Mouse (Mus musculus): Measurements from ENCODE around the gene H2al3. TPM values are rescaled to one million over a fixed set of nuclear protein-coding genes. Genes with fewer than 3 reads are reported as not detected.

H2al3 gene
- polyA plus RNA-seq (2014; fragmentation: Nextera tagmentation; extraction: Ambion mirVana): not detected in 2 replicates

DNA sequence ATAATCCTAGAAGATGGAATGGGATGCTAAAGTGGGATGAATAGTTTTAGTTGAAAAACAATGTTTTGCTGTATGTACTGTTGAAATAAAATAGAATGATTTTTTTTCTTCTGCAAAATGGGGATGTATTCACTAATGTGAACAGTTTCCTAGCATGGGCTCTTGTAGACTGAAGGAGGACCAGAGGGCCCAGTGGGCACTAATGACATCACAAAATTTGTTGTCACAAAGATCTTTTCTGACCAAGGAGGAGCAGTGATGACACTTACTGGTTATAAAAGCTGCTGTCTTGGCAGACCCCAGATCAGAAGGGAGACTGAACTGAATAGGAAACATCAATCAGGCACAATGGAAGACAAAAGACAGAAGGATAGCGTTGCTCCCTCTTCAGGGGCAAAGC is at the start of gene H2al3:
H2al3 (plus strand) TSS at position 301 of the 400 bp plus-strand sequence.
- Histone ChIP-seq H3K4me1 (replicated peaks; ENCODE audit: control insufficient read depth, insufficient read depth, low read length) (no peaks in the 10 kb centered on the region), H3K36me3 (ENCODE audit: control insufficient read depth, insufficient read depth, low read length) (no peaks in the 10 kb centered on the region), H3K27ac (ENCODE audit: low read depth, low read length) (no peak within 1 kb of the TSS), H3K4me2 (replicated peaks; ENCODE audit: low read depth, low read length) (no peak within 1 kb of the TSS), H3K27me3 (ENCODE audit: control insufficient read depth, insufficient read depth, low read length) (no peaks in the 10 kb centered on the region), H3K9me3 (ENCODE audit: control insufficient read depth, low read length) (no peaks in the 10 kb centered on the region), H3K4me3 (ENCODE audit: low read depth, low read length) (no peak within 1 kb of the TSS), H3K9ac (ENCODE audit: low read depth, low read length) (no peak within 1 kb of the TSS)
- WGBS: 31% methylated on average over 1 of the region's 1 CpGs
- DNase-seq (ENCODE audit: low spot score) (no peak), ATAC-seq (ENCODE audit: low FRiP score) (no peak)

DNA sequence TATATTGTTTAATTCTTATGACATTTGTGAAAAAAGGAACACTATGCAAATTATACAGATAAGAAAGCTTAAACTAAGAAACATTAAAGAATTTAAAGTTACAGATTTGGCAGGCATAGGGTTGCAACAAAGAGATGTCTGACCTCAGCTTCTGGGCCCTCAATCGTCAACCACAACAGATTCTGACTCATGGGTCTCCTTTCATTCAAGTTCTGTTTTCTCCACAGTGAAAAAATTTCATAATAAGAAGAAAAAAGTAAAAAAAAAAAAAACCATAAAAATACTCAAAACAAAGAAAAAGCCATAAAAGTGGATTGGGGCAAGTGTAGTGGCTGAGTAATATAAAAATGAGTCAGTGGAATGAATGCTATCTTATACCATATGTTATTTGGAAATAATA is 39.4 kb upstream of the H2al3 start:
- 90% methylated on average over 1 of the region's 1 CpGs for WGBS
- no peaks in the 10 kb centered on the region for H3K27me3 ChIP-seq (ENCODE audit: control insufficient read depth, insufficient read depth, low read length)
- no peak overlapping the region for H3K27ac ChIP-seq (ENCODE audit: low read depth, low read length)
- H3K9me3 ChIP-seq (ENCODE audit: control insufficient read depth, low read length): no peaks in the 10 kb centered on the region
- no peak overlapping the region for H3K4me2 ChIP-seq (replicated peaks; ENCODE audit: low read depth, low read length)
- H3K4me3 ChIP-seq (ENCODE audit: low read depth, low read length): no peak overlapping the region
- DNase-seq (ENCODE audit: low spot score) (no peak), ATAC-seq (ENCODE audit: low FRiP score) (no peak)
- no peaks in the 10 kb centered on the region for H3K36me3 ChIP-seq (ENCODE audit: control insufficient read depth, insufficient read depth, low read length)
- no peaks in the 10 kb centered on the region for H3K4me1 ChIP-seq (replicated peaks; ENCODE audit: control insufficient read depth, insufficient read depth, low read length)
- H3K9ac ChIP-seq (ENCODE audit: low read depth, low read length): no peak overlapping the region

DNA sequence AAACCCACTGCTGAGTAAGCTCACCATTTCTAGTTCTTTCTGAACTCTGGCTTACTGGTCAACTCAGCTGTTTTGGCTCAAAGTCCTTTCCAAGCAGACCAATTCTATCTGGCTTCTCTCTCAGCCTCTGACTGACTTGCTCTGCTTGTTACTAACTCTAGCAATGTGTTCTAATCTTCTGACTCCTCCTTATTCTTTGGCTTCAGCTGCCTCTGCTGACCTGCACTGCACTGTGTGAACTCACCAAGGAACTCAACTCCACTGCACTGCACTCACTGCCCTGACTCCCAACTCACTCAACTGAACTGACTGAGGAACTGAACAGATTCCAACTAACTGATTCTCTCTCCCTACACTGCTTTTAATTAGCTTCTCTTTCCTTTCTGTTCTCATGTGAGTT is 37.0 kb upstream of the H2al3 start:
- no peak overlapping the region for H3K27ac ChIP-seq (ENCODE audit: low read depth, low read length)
- ATAC-seq (ENCODE audit: low FRiP score) (no peak), DNase-seq (ENCODE audit: low spot score) (no peak)
- H3K9me3 ChIP-seq (ENCODE audit: control insufficient read depth, low read length): no peaks in the 10 kb centered on the region
- no peaks in the 10 kb centered on the region for H3K36me3 ChIP-seq (ENCODE audit: control insufficient read depth, insufficient read depth, low read length)
- no peaks in the 10 kb centered on the region for H3K27me3 ChIP-seq (ENCODE audit: control insufficient read depth, insufficient read depth, low read length)
- H3K4me2 ChIP-seq (replicated peaks; ENCODE audit: low read depth, low read length): no peak overlapping the region
- no peaks in the 10 kb centered on the region for H3K4me1 ChIP-seq (replicated peaks; ENCODE audit: control insufficient read depth, insufficient read depth, low read length)
- H3K4me3 ChIP-seq (ENCODE audit: low read depth, low read length): no peak overlapping the region
- H3K9ac ChIP-seq (ENCODE audit: low read depth, low read length): no peak overlapping the region

DNA sequence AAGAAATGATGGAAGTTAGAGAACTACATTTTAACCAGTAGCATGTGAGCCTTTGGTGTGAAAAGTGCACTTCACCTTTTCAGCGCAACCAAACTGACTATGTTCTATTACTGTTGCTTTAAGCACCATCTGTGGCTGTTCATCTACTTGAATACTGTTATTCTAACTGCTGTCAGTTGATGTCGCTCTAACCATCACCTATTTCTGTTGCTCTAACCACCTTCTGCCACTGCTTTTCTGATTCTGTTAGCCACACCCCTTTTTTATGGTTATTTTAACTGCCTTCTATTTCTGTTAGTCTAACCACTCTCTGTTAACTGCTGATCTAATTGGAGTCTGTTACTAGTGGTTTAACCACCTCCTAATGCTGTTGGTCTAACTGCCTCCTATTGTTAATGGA is 14.7 kb upstream of the H2al3 start:
- H3K27me3 ChIP-seq (ENCODE audit: control insufficient read depth, insufficient read depth, low read length): no peaks in the 10 kb centered on the region
- H3K9ac ChIP-seq (ENCODE audit: low read depth, low read length): no peak overlapping the region
- H3K4me2 ChIP-seq (replicated peaks; ENCODE audit: low read depth, low read length): no peak overlapping the region
- ATAC-seq (ENCODE audit: low FRiP score) (no peak), DNase-seq (ENCODE audit: low spot score) (no peak)
- H3K36me3 ChIP-seq (ENCODE audit: control insufficient read depth, insufficient read depth, low read length): no peaks in the 10 kb centered on the region
- no peak overlapping the region for H3K27ac ChIP-seq (ENCODE audit: low read depth, low read length)
- 74% methylated on average over 2 of the region's 2 CpGs for WGBS
- no peak overlapping the region for H3K4me3 ChIP-seq (ENCODE audit: low read depth, low read length)
- no peaks in the 10 kb centered on the region for H3K9me3 ChIP-seq (ENCODE audit: control insufficient read depth, low read length)
- no peaks in the 10 kb centered on the region for H3K4me1 ChIP-seq (replicated peaks; ENCODE audit: control insufficient read depth, insufficient read depth, low read length)

DNA sequence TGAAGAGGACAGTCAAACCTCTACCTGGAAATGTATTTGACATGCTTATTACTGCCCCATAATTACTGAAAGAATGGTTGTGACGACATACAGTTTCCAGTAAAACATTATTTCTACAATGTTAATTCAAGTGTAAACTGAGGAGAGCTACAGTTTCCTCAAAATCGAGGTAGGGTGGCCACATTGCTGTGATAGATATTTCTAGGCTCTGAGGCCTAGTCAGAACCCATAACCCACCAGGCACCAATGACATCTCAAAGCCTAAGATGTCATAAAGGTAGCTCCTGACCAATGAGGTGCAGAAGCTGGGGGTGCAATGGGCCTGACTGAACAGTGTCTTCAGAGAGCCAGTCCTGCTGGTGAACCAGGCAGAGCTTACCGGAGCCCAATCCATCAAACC is 2.9 kb upstream of the H2al3 start, which contains the start of gene Hypm:
Hypm (plus strand) TSS at position 301 of the 400 bp plus-strand sequence.
- no peaks in the 10 kb centered on the region for H3K9me3 ChIP-seq (ENCODE audit: control insufficient read depth, low read length)
- 80% methylated on average over 3 of the region's 3 CpGs for WGBS
- no peaks in the 10 kb centered on the region for H3K27me3 ChIP-seq (ENCODE audit: control insufficient read depth, insufficient read depth, low read length)
- no peak within 1 kb of the TSS for H3K9ac ChIP-seq (ENCODE audit: low read depth, low read length)
- no peak within 1 kb of the TSS for H3K4me2 ChIP-seq (replicated peaks; ENCODE audit: low read depth, low read length)
- no peaks in the 10 kb centered on the region for H3K36me3 ChIP-seq (ENCODE audit: control insufficient read depth, insufficient read depth, low read length)
- no peak within 1 kb of the TSS for H3K27ac ChIP-seq (ENCODE audit: low read depth, low read length)
- no peak within 1 kb of the TSS for H3K4me3 ChIP-seq (ENCODE audit: low read depth, low read length)
- ATAC-seq (ENCODE audit: low FRiP score): no peak
- DNase-seq (ENCODE audit: low spot score): no peak
- no peaks in the 10 kb centered on the region for H3K4me1 ChIP-seq (replicated peaks; ENCODE audit: control insufficient read depth, insufficient read depth, low read length)

DNA sequence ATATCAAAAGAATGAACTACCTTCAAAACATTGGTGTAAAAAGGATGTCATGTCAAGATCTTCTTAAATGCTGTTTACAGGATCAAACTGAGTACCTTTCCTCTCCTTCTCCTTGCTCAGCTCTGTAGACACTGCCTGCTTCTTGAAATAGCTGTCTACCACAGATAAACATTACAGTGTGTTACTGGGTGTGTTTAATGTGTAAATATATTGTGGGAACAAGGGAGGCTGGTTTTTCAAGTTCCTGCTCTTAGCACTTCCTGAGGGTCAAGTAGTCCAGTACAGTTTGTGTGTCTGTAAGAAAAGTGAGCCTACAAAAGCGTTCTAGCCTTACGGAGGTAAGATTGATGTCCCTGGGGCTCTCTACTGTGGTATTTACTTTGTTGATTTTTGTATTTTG is 12.4 kb downstream of the H2al3 start:
- H3K9me3 ChIP-seq (ENCODE audit: control insufficient read depth, low read length): no peaks in the 10 kb centered on the region
- no peak for ATAC-seq (ENCODE audit: low FRiP score)
- H3K4me2 ChIP-seq (replicated peaks; ENCODE audit: low read depth, low read length): no peak overlapping the region
- no peak for DNase-seq (ENCODE audit: low spot score)
- H3K4me3 ChIP-seq (ENCODE audit: low read depth, low read length): no peak overlapping the region
- H3K27me3 ChIP-seq (ENCODE audit: control insufficient read depth, insufficient read depth, low read length): no peaks in the 10 kb centered on the region
- 86% methylated on average over 2 of the region's 2 CpGs for WGBS
- no peaks in the 10 kb centered on the region for H3K36me3 ChIP-seq (ENCODE audit: control insufficient read depth, insufficient read depth, low read length)
- no peaks in the 10 kb centered on the region for H3K4me1 ChIP-seq (replicated peaks; ENCODE audit: control insufficient read depth, insufficient read depth, low read length)
- no peak overlapping the region for H3K9ac ChIP-seq (ENCODE audit: low read depth, low read length)
- H3K27ac ChIP-seq (ENCODE audit: low read depth, low read length): no peak overlapping the region

DNA sequence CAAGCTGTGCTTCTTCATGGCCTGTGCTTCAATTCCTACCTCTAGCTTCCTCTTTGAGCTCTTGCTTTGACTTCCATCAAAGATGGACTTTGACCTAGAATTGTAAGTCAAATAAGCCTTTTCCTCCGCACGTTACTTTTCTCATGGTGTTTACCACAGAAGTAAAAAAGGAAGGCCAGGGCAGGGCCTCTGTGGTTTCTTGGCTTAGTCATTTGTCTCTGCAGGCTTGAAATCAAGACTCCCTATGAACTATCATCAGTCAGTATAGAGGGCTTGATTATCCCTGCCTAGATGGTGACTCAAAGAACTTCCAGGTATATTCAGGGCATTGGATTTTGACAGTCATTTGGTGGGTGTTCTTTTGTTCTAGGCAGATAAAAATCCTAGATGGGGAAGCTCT is 26.0 kb downstream of the H2al3 start:
- H3K4me2 ChIP-seq (replicated peaks; ENCODE audit: low read depth, low read length): no peak overlapping the region
- no peaks in the 10 kb centered on the region for H3K27me3 ChIP-seq (ENCODE audit: control insufficient read depth, insufficient read depth, low read length)
- no peak overlapping the region for H3K27ac ChIP-seq (ENCODE audit: low read depth, low read length)
- H3K4me3 ChIP-seq (ENCODE audit: low read depth, low read length): no peak overlapping the region
- 78% methylated on average over 2 of the region's 2 CpGs for WGBS
- no peaks in the 10 kb centered on the region for H3K9me3 ChIP-seq (ENCODE audit: control insufficient read depth, low read length)
- no peak for ATAC-seq (ENCODE audit: low FRiP score)
- no peaks in the 10 kb centered on the region for H3K36me3 ChIP-seq (ENCODE audit: control insufficient read depth, insufficient read depth, low read length)
- no peaks in the 10 kb centered on the region for H3K4me1 ChIP-seq (replicated peaks; ENCODE audit: control insufficient read depth, insufficient read depth, low read length)
- no peak for DNase-seq (ENCODE audit: low spot score)
- H3K9ac ChIP-seq (ENCODE audit: low read depth, low read length): no peak overlapping the region

DNA sequence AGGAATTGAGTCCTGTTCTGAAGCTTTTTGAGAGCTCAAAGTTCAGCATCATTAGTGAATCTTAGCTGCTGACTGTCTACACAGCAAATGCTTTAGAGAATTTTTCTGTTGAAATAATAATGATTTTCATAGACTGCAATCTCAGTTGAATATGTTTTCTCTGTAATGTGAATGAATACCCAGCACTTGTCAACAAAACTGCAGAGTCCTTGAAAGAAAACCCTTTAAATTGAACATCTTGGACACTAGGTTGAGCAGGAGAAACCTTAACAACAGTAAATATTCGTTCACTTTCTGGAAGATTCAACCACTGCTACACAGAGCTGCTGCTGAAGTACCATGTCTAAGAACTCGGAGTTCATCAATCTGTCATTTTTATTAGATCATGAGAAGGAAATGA is 35.8 kb downstream of the H2al3 start, which contains the start of gene Sytl5:
Sytl5 (plus strand) TSS at position 301 of the 400 bp plus-strand sequence.
- Histone ChIP-seq H3K4me3 (ENCODE audit: low read depth, low read length) (no peak within 1 kb of the TSS), H3K9me3 (ENCODE audit: control insufficient read depth, low read length) (no peaks in the 10 kb centered on the region), H3K36me3 (ENCODE audit: control insufficient read depth, insufficient read depth, low read length) (no peaks in the 10 kb centered on the region), H3K27me3 (ENCODE audit: control insufficient read depth, insufficient read depth, low read length) (no peaks in the 10 kb centered on the region), H3K9ac (ENCODE audit: low read depth, low read length) (no peak within 1 kb of the TSS), H3K4me2 (replicated peaks; ENCODE audit: low read depth, low read length) (no peak within 1 kb of the TSS), H3K4me1 (replicated peaks; ENCODE audit: control insufficient read depth, insufficient read depth, low read length) (no peaks in the 10 kb centered on the region), H3K27ac (ENCODE audit: low read depth, low read length) (no peak within 1 kb of the TSS)
- DNase-seq (ENCODE audit: low spot score) (no peak), ATAC-seq (ENCODE audit: low FRiP score) (no peak)
- WGBS: 82% methylated on average over 2 of the region's 2 CpGs

All from hindbrain, embryonic 11.5 days (tissue).